Mouse (Mus musculus) erythroid progenitor cell, adult 5-6 weeks (primary cell): ENCODE data around the gene Ptcra. TPM values are rescaled to one million over a fixed set of nuclear protein-coding genes. Genes with fewer than 3 reads are reported as not detected.

Source experiments
- ATAC-seq: replicated peaks from 2 replicates; pipeline ENCODE4 v1.8.0; 2016; ENCODE audit warnings: moderate number of reproducible peaks, mild to moderate bottlenecking, moderate TSS enrichment, inconsistent platforms; ENCODE audit not compliant: poor library complexity, low FRiP score, severe bottlenecking
- total RNA-seq, 2 experiments: library from RNA; stranded (forward) in 1 of 2; stranded (reverse) in 1 of 2; fragments of 150-400 nt in 1 of 2; fragments of 186-747, 209-891 nt in 1 of 2; gene quantifications; 2 replicates each; pipeline versions ENCODE4 v1.2.3 to v1.2.4; 2015 to 2017; ENCODE audit warnings: low replicate concordance in 2 of 2

Gene Ptcra
- total RNA-seq, 2 experiments from 2014 or later, result not detected

- ATAC-seq, result peak; percentile 84
These were observed 9.1 kb upstream of the Ptcra start, which contains the start of gene 2310039H08Rik for GRCm38 (mm10) chr17:46772404-46773277. 2310039H08Rik (plus strand) TSS chr17:46772635.

GRCm38 (mm10) chr17:46772038-46772403, 8.5 kb upstream of the Ptcra start:
- ATAC-seq, result no peak

DNA sequence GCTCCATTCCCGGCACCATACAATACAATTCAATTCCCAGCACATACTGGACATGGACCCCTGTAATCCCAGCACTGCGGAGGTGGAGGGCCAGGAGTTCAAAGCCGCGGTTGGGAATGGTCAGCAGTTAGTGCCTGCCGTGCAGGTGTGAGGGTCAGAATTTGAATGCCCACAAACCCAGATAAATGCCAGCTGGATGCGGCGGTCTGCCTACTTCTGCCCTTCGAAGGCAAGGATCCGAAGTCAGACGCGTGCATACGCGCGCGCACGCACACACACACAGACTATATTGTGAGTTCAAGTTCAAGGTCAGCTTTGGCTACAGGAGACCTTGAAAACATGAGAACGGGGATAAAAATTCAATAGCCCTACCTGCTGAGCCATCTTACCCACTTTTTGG, 8.1 kb upstream of the Ptcra start:
- ATAC-seq, result no peak

- ATAC-seq, result no peak
These were observed 7.5 kb upstream of the Ptcra start for GRCm38 (mm10) chr17:46771025-46771424.

- no peak for ATAC-seq
These were observed 7.0 kb upstream of the Ptcra start for GRCm38 (mm10) chr17:46770546-46770945.

DNA sequence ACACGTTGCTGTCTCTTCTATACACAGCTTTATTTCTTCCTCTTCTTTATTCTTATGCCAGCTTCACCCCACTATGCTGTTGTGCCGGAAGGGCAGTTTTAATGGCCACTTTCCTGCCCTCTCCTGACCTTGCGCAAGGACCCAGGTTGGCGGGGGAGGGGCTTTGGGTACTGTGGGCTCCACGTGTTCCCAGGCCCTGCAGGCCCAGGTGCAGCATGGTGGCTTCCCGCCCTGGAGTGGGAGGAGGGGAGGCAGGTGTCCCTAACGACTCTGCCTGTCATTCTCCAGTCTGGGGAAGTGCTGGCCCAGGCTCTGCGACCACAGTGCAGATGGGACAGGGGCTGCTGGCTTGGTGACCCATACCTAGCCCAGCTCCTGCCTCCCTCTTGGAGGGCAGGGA, 4.4 kb upstream of the Ptcra start:
- no peak for ATAC-seq

DNA sequence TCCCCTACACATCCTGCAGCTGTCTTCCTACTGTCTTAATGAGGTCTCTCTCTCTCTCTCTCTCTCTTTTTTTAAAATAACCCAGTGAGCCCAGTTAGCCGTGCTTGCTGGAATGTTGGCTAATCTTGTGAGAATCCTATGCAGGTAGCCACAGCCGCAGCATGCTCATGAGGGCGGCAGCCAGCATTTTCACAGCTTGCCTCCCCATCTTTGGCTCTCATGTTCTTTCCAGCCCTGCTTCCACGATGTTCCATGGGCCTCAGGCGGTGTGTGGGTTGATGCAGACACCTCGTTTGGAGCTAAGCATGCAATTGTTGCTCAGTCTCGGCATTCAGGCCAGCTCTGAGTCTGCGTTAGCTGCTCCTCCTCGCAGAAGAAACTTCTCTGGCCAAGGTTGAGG, 1.4 kb upstream of the Ptcra start:
- ATAC-seq, result 0 out of 2 replicates have a peak, but pooled peaks have one; percentile 26

DNA sequence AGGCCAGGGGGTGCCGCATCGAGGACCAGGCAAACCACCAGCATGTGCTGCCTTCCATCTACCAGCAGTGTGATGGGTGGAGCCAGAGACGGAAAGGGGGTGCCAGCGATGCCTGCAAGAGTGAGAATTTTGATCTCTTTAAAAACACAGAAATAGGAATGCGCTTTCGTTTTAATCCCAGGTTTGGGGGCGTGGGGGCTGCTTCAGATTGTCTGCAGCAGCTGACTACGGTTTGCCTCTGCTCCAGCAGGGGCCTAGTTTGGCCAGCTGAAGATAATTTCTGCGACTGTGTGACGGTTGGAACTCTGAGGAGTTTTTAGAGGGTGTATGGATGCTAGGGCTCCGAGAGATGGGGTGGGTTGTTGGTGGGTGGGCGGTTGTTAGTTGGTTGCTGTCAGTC, 4.8 kb downstream of the Ptcra start:
- ATAC-seq, result no peak

DNA sequence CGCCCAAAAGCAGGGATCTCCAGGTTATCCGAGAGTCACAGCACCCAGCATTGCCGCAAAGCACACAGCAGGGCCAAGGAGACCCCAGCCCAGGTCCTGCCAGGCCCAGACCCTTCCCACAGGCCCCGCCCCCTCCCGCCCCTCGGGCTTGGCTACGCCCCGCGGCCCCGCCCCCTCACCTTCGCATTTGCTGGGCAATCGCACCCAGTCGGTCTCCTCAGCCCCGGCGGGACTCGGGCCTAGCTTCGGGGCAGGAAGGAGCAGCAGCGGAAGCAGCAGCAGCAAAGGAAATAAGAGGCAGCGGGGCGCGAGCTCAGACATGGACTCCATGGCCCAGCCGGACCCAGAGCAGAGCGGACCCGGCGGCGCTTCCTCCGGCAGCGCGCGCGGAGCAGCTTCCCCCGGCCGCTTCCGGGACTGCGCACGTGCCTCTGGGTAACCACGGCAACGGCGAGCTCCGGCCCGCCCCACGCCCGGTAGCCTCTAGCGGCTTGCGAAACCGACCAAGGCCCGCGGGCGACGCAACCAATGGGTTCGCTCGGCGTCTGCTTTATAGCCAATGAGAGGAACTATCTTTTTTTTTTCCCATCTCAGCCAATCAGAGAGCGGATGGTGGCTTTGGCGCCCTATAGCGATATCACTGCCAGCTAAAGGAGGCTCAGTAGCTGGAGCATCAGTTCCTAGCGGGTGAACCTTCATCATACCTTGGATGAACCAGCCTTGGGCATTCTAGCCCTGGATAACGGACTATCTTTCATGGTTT, 11.5 kb downstream of the Ptcra start, which contains the start of gene Cnpy3:
TSS of gene Cnpy3 (minus strand) at position 421 of the 763 bp plus-strand sequence.
- peak; percentile 99 for ATAC-seq

DNA sequence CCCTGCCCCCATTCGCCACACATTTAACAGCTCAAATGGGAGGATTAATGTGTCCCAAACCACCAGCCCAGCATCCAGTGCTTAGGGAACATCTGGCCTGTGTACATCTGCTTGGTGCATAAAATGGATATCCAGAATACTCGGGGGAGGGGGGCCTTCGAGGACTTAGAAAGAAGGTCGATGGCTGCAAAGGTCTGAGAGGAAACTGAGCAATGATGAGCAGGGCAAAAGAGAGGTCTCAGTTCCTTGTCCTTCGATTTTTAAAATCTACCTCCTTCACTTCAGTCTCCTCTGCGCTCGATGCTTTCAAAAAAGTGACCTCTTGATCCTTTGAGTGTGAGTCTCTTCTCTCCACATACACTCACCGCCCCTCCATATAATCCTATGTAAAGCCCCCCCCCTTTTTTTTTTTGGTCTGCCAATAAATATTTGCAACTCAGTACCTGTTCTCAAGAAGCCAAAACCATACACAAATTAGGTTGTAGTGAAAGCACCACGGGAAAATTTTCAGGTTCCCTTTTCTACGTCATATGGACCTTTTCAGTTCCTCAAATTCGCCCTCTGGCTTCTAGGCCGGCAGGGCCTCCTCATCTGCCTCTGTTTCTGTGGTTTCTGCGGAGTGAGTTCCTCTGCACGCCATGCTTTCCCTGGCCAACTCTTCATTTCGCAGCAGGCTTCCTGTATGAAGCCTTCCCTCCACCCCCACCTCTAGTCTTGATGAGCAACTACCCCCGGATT, 12.3 kb downstream of the Ptcra start:
- ATAC-seq, result no peak

- ATAC-seq, result no peak
These were observed 12.9 kb downstream of the Ptcra start for GRCm38 (mm10) chr17:46750580-46750979.

DNA sequence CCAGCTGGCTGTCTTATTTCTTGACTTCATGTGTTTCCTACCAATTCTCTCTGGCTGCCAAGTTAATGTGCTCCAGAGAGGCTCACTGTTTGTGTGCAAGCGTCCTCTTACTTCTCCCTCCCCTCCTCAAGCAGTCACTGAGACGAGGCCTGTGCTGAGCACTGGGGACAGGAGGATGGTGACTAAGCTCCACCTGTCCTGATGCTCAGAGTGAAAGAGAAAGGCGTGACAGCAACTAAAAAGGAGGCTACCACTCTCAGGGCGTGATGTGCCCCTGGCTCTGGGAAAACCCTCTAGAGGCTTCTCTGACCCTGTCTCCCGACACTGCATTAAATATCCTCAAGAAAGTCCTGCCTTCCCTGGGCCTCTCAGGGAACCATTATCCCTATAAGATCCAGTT, 14.2 kb downstream of the Ptcra start:
- ATAC-seq, result no peak

- ATAC-seq, result no peak
These were observed 15.7 kb downstream of the Ptcra start for GRCm38 (mm10) chr17:46747806-46748205.

- ATAC-seq, result no peak
These were observed 16.3 kb downstream of the Ptcra start for GRCm38 (mm10) chr17:46747234-46747633.

DNA sequence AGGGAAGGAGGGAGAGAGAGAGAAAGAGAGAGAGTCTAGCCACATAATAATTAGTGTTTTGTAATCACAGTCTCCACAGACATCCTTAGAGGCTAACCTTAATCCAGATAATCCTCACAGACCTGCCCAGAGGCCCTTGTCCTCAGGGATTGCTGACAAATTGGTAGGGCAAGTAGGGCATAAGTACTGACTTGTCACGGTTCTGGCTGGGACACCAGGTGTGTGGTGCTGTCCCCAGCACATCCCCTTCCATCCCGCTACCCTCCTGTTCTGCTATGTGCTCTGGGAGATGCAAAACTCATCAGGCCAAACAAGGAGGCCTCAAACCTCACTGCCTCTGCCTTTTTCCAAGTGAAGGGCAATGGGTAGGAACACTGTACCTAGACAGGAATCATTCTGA, 18.0 kb downstream of the Ptcra start:
- no peak for ATAC-seq

DNA sequence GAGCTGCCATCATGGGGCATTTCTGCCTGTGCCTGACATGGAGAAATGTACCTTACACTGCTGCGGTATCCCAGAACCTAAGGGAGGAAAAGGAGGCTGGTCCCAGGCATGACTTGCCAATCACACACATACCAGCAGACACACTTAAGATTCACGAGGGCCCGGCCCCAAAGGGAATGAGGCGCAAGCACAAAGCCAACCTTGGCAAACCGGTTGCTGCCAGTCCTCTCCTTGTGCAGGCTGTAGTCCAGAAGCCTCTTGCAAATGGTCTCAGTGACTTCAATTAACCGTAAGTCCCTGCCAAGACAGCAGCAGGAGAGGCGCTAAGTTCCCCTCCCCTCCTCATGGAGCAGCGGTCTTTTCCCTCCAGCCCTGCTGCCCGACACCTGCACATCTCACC, 20.5 kb downstream of the Ptcra start:
- ATAC-seq, result no peak

DNA sequence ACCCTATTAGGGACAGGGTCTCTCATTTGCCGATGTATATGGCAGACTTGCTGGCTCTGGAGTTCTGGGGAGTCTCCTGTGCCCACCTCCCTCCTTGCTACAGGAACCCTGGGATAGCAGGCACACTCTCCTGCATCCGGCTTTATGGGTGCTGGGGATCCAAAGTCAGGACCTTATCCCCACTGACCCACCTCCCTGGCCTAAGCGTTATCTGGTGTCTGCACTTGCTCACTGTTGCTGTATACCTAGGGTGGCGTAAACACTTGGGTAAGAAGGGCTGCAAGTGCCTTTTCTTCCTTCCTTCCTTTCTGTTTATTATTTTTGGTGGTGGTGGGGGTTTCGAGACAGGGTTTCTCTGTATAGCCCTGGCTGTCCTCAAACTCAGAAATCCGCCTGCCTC, 22.2 kb downstream of the Ptcra start:
- no peak; the same call in 1 of the 2 replicates for ATAC-seq

DNA sequence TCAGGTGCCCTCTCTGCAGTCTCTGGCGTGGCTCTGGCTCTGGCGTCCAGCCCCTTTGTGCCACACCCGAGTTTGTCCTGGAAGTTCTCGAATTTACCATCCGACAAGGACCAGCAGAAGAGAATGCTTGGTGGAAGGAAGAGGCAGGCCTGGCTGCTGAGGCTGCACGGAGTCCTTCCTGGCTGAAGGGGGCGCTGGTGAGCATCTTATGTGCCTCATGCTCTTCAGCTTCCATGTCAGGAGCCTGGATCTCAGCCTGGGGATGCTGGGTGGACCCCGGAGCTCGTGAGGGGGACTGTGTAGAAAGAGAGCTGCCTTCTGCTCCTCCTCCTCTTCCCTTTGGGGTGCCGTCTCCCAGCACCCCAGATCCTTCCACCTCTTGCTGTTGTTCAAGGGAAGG, 27.4 kb downstream of the Ptcra start:
- peak; percentile 66; the same call in 1 of the 2 replicates for ATAC-seq

GRCm38 (mm10) chr17:46735287-46735686, 28.2 kb downstream of the Ptcra start:
- ATAC-seq, result no peak

GRCm38 (mm10) chr17:46734055-46734454, 29.5 kb downstream of the Ptcra start:
- ATAC-seq, result no peak
